Mouse (Mus musculus): ENCODE measurements around the gene Zp3. TPM values are rescaled to one million over a fixed set of nuclear protein-coding genes. Genes with fewer than 3 reads are reported as not detected.
A peak's percentile ranks its signal among the peaks of the same experiment; 100 is the strongest.

The Zp3 gene
- polyA plus RNA-seq, 2 experiments = not detected

GRCm38 (mm10) chr5:135960909-135961635, 18.8 kb upstream of the Zp3 start:
- Histone ChIP-seq H3K4me3 (ENCODE audit: insufficient read depth in 1 of 2, low read depth in 2 of 2, low read length in 2 of 2) (peak overlapping the region; percentile 64 to 73), H3K27me3 (ENCODE audit: control insufficient read depth, insufficient read depth, low read length) (no peaks in the 10 kb centered on the region; the same call in 1 of the 2 replicates), H3K4me2 (ENCODE audit: low read depth) (peak overlapping the region; percentile 100), H3K9ac (replicated peaks) (peak overlapping the region; percentile 79), H3K27ac (peak overlapping the region; percentile 99), H3K36me3 (replicated peaks; ENCODE audit: control insufficient read depth, insufficient read depth, low read depth) (no peaks in the 10 kb centered on the region), H3K4me1 (replicated peaks; ENCODE audit: control insufficient read depth in 2 of 2, insufficient read depth in 2 of 2, low read length in 1 of 2) (peaks cover 45 to 53% of the 10 kb centered on the region in 2 experiments), H3K9me3 (ENCODE audit: control insufficient read depth, low read length) (no peaks in the 10 kb centered on the region)
- 78% methylated on average over 15 of the region's 15 CpGs for WGBS (ENCODE audit: insufficient replicate concordance)
- ATAC-seq (ENCODE audit: insufficient read depth) (no peak), DNase-seq (ENCODE audit: low read depth in 3 of 3, low spot score in 3 of 3) (no peak)
- TF ChIP-seq EP300 (IDR thresholded peaks at IDR 0.05; ENCODE audit: low read depth) (no peak), CTCF (IDR thresholded peaks at IDR 0.05; ENCODE audit: low read depth) (no peak)

GRCm38 (mm10) chr5:135962125-135962491, 17.8 kb upstream of the Zp3 start:
- under 1% methylated on average over 11 of the region's 11 CpGs for WGBS (ENCODE audit: insufficient replicate concordance)

GRCm38 (mm10) chr5:135962492-135963279, 17.2 kb upstream of the Zp3 start:
- Histone ChIP-seq H3K4me1 (replicated peaks; ENCODE audit: control insufficient read depth in 2 of 2, insufficient read depth in 2 of 2, low read length in 1 of 2) (peaks cover 36 to 40% of the 10 kb centered on the region in 2 experiments), H3K4me2 (ENCODE audit: low read depth) (peak overlapping the region; percentile 100), H3K9me3 (ENCODE audit: control insufficient read depth, low read length) (no peaks in the 10 kb centered on the region), H3K4me3 (ENCODE audit: insufficient read depth in 1 of 2, low read depth in 2 of 2, low read length in 2 of 2) (peak overlapping the region; percentile 64 to 73), H3K36me3 (replicated peaks; ENCODE audit: control insufficient read depth, insufficient read depth, low read depth) (no peaks in the 10 kb centered on the region), H3K27ac (peak overlapping the region; percentile 99), H3K27me3 (ENCODE audit: control insufficient read depth, insufficient read depth, low read length) (no peaks in the 10 kb centered on the region; the same call in 1 of the 2 replicates), H3K9ac (replicated peaks) (peak overlapping the region; percentile 79)
- WGBS (ENCODE audit: insufficient replicate concordance) = under 1% methylated on average over 64 of the region's 64 CpGs
- ATAC-seq (ENCODE audit: insufficient read depth) = peak; percentile 92
- DNase-seq (ENCODE audit: low read depth in 3 of 3, low spot score in 3 of 3) = peak; percentile 97 to 99 (median 98)
- TF ChIP-seq CTCF (IDR thresholded peaks at IDR 0.05; ENCODE audit: low read depth) = peak; percentile 40; the same call in 1 of the 2 replicates
- no peak; the same call in 1 of the 2 replicates for TF ChIP-seq EP300 (IDR thresholded peaks at IDR 0.05; ENCODE audit: low read depth)

More at GRCm38 (mm10) chr5:135962125-135962491, 17.8 kb upstream of the Zp3 start:
- Histone ChIP-seq H3K27me3 (ENCODE audit: control insufficient read depth, insufficient read depth, low read length) (no peaks in the 10 kb centered on the region; the same call in 1 of the 2 replicates), H3K36me3 (replicated peaks; ENCODE audit: control insufficient read depth, insufficient read depth, low read depth) (no peaks in the 10 kb centered on the region), H3K4me2 (ENCODE audit: low read depth) (peak overlapping the region; percentile 100), H3K27ac (peak overlapping the region; percentile 99), H3K4me3 (ENCODE audit: insufficient read depth in 1 of 2, low read depth in 2 of 2, low read length in 2 of 2) (peak overlapping the region; percentile 64 to 73), H3K4me1 (replicated peaks; ENCODE audit: control insufficient read depth in 2 of 2, insufficient read depth in 2 of 2, low read length in 1 of 2) (peaks cover 38 to 42% of the 10 kb centered on the region in 2 experiments), H3K9ac (replicated peaks) (peak overlapping the region; percentile 79), H3K9me3 (ENCODE audit: control insufficient read depth, low read length) (no peaks in the 10 kb centered on the region)
- ATAC-seq (ENCODE audit: insufficient read depth) (no peak), DNase-seq (ENCODE audit: low read depth in 3 of 3, low spot score in 3 of 3) (no peak)
- TF ChIP-seq CTCF (IDR thresholded peaks at IDR 0.05; ENCODE audit: low read depth) = no peak; the same call in 1 of the 2 replicates
- no peak; the same call in 1 of the 2 replicates for TF ChIP-seq EP300 (IDR thresholded peaks at IDR 0.05; ENCODE audit: low read depth)

DNA sequence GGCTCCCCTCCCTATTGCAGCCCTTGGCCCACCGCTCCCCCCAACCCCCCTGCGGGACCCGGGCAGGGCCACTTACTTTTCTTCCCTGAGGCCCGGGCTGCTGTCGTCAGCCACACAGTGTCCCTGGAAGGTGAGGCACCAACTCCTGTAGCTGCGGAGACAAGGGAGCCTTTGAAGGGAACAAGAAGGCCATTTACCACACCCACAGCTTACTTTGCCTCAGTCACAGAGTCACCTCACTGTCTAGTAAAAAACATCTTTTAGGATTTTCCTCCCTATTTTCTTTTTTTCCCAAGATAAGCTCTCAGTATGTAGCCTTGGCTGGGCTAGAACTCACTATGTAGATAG, 16.6 kb upstream of the Zp3 start:
- WGBS (ENCODE audit: insufficient replicate concordance) = 13% methylated on average over 6 of the region's 6 CpGs
- no peaks in the 10 kb centered on the region; the same call in 1 of the 2 replicates for H3K27me3 ChIP-seq (ENCODE audit: control insufficient read depth, insufficient read depth, low read length)
- DNase-seq (ENCODE audit: low read depth in 3 of 3, low spot score in 3 of 3) (no peak), ATAC-seq (ENCODE audit: insufficient read depth) (no peak)
- peak overlapping the region; percentile 100 for H3K4me2 ChIP-seq (ENCODE audit: low read depth)
- peaks cover 31 to 34% of the 10 kb centered on the region in 2 experiments for H3K4me1 ChIP-seq (replicated peaks; ENCODE audit: control insufficient read depth in 2 of 2, insufficient read depth in 2 of 2, low read length in 1 of 2)
- H3K27ac ChIP-seq = peak overlapping the region; percentile 99
- H3K4me3 ChIP-seq (ENCODE audit: insufficient read depth in 1 of 2, low read depth in 2 of 2, low read length in 2 of 2) = peak overlapping the region; percentile 59 to 73
- TF ChIP-seq CTCF (IDR thresholded peaks at IDR 0.05; ENCODE audit: low read depth) = no peak
- no peak for TF ChIP-seq EP300 (IDR thresholded peaks at IDR 0.05; ENCODE audit: low read depth)
- H3K9ac ChIP-seq (replicated peaks) = peak overlapping the region; percentile 71
- no peaks in the 10 kb centered on the region for H3K9me3 ChIP-seq (ENCODE audit: control insufficient read depth, low read length)
- no peaks in the 10 kb centered on the region for H3K36me3 ChIP-seq (replicated peaks; ENCODE audit: control insufficient read depth, insufficient read depth, low read depth)

Measured in liver, embryonic 14.5 days (tissue).